Mouse (Mus musculus) lung, embryonic 15.5 days (tissue): ENCODE data around the gene Gm10490. TPM values are rescaled to one million over a fixed set of nuclear protein-coding genes. Genes with fewer than 3 reads are reported as not detected.

Experiments
- ATAC-seq: fragments of 200-750 bp; cut with Nextera tagmentation; 2 replicates; pipeline ENCODE4 v1.8.0; 2017; ENCODE audit warnings: moderate number of reproducible peaks, borderline replicate concordance; ENCODE audit not compliant: low FRiP score, low TSS enrichment; ENCODE audit errors: extremely low read depth
- H3K27ac ChIP-seq: fragments of 300-500 bp; sonication (generic); 2 replicates; pipeline ENCODE4 v1.5.1; 2015; ENCODE audit warnings: moderate library complexity, mild to moderate bottlenecking, inconsistent platforms
- H3K27me3 ChIP-seq: fragments of 300-500 bp; sonication (generic); 2 replicates; pipeline ENCODE4 v1.6.1; 2015; ENCODE audit warnings: inconsistent platforms
- H3K36me3 ChIP-seq: fragments of 300-500 bp; sonication (generic); 2 replicates; pipeline ENCODE4 v1.6.1; 2015; ENCODE audit warnings: inconsistent platforms
- H3K4me1 ChIP-seq: fragments of 300-500 bp; sonication (generic); 2 replicates; pipeline ENCODE4 v1.6.1; 2015; ENCODE audit warnings: inconsistent platforms
- H3K4me2 ChIP-seq: fragments of 300-500 bp; sonication (generic); 2 replicates; pipeline ENCODE4 v1.6.1; 2015; ENCODE audit warnings: inconsistent platforms, mild to moderate bottlenecking, moderate library complexity
- H3K4me3 ChIP-seq: fragments of 300-500 bp; sonication (generic); 2 replicates; pipeline ENCODE4 v1.5.1; 2015; ENCODE audit warnings: mild to moderate bottlenecking, inconsistent platforms
- H3K9ac ChIP-seq: fragments of 300-500 bp; sonication (generic); 2 replicates; pipeline ENCODE4 v1.6.1; 2015; ENCODE audit warnings: inconsistent platforms
- H3K9me3 ChIP-seq: fragments of 300-500 bp; sonication (generic); 2 replicates; pipeline ENCODE4 v1.6.1; 2016; ENCODE audit warnings: inconsistent platforms
- WGBS: fragments of 180-500 bp; shearing (Covaris S2); methylation state at CpG from one replicate; pipeline ENCODE4 v1.1.7; 2015; 5-methylcytosine and 5-hydroxymethylcytosine counted together
- polyA plus RNA-seq: library from polyadenylated mRNA; unstranded; fragments of >200 nt; fragmentation: Nextera tagmentation; extraction: Ambion mirVana; gene quantifications from 2 replicates; pipeline ENCODE4 v1.2.1, GENCODE M21; 2015

Gene Gm10490
- polyA plus RNA-seq, 1 experiment from 2014 or later, result not detected

DNA sequence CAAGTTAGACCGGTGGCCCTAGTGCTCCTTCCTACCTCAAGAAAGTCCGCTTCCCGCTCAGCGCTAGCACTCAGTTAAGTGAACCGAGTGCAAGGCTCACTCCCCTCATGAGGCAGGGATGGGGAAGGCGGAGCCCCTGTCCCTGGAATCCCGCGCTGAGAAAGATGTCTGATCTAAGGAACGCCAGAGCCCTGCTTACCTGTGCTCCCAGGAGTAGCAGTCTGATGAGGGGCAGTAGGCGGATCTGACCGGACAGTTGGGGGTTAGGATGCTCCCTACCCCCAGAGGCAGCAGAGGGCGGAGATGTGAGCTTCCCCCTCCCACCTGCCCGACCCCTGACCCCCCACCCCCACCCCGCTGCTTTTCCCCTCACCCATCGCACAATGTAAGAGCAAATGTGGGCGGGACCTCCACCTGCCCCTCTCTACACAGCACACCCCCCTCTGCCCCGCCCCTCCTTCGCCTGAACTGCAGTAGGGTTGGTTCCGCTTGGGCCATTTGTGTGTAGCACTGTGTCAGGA, 19.0 kb downstream of the Gm10490 start, which contains the start of gene Eras:
Gene Eras (minus strand): TSS at position 338 of the 521 bp plus-strand sequence.
- no peaks in the 10 kb centered on the region for H3K9me3 ChIP-seq
- H3K4me2 ChIP-seq, result no peak within 1 kb of the TSS
- 0 out of 2 replicates have a peak, but pooled peaks cover 1% of the 10 kb centered on the region for H3K36me3 ChIP-seq
- peaks cover 41% of the 10 kb centered on the region for H3K27me3 ChIP-seq
- ATAC-seq, result no peak
- no peak within 1 kb of the TSS for H3K9ac ChIP-seq
- H3K4me1 ChIP-seq, result no peaks in the 10 kb centered on the region
- H3K27ac ChIP-seq, result no peak within 1 kb of the TSS
- 17% methylated on average over 17 of the region's 19 CpGs for WGBS
- H3K4me3 ChIP-seq, result no peak within 1 kb of the TSS

DNA sequence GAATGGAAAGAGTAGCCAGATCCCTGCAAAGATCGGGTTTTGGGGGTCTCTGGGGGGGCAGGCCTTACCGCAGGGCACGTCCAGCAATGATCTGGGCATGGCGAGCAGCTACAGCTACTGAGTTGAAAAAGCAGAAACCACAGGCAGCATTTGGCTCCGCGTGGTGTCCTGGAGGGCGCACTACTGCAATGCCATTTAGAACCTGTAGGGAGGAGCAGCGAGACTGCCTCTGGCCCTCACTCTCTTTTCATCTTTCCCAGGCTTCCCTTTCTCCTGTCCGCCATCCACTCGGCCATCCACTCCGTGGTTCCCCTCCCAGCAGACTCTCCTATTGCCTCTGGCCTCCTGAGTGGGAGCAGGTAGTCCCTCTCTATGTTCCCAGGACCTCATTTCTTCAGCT, 27.5 kb downstream of the Gm10490 start:
- 51% methylated on average over 11 of the region's 11 CpGs for WGBS
- H3K4me2 ChIP-seq, result no peak overlapping the region
- no peak for ATAC-seq
- 0 out of 2 replicates have a peak, but pooled peaks cover 2% of the 10 kb centered on the region for H3K36me3 ChIP-seq
- no peak overlapping the region for H3K4me3 ChIP-seq
- no peaks in the 10 kb centered on the region for H3K4me1 ChIP-seq
- no peak overlapping the region for H3K27ac ChIP-seq
- no peaks in the 10 kb centered on the region for H3K9me3 ChIP-seq
- H3K27me3 ChIP-seq, result no peaks in the 10 kb centered on the region
- no peak overlapping the region for H3K9ac ChIP-seq

GRCm38 (mm10) chrX:7937667-7938066, 28.3 kb downstream of the Gm10490 start:
- H3K9me3 ChIP-seq, result no peaks in the 10 kb centered on the region
- no peak overlapping the region for H3K4me3 ChIP-seq
- H3K4me1 ChIP-seq, result no peaks in the 10 kb centered on the region
- no peak overlapping the region for H3K9ac ChIP-seq
- 87% methylated on average over 6 of the region's 6 CpGs for WGBS
- ATAC-seq, result no peak
- 0 out of 2 replicates have a peak, but pooled peaks cover 2% of the 10 kb centered on the region for H3K36me3 ChIP-seq
- H3K4me2 ChIP-seq, result no peak overlapping the region
- no peak overlapping the region for H3K27ac ChIP-seq
- no peaks in the 10 kb centered on the region for H3K27me3 ChIP-seq

- H3K9ac ChIP-seq, result no peak overlapping the region
- ATAC-seq, result no peak
- no peaks in the 10 kb centered on the region; the same call in 1 of the 2 replicates for H3K36me3 ChIP-seq
- no peak overlapping the region for H3K27ac ChIP-seq
- no peak overlapping the region for H3K4me3 ChIP-seq
- no peak overlapping the region for H3K4me2 ChIP-seq
- WGBS, result 69% methylated on average over 8 of the region's 8 CpGs
- H3K9me3 ChIP-seq, result no peaks in the 10 kb centered on the region
- H3K27me3 ChIP-seq, result no peaks in the 10 kb centered on the region
- H3K4me1 ChIP-seq, result no peaks in the 10 kb centered on the region
These were observed 36.3 kb downstream of the Gm10490 start for GRCm38 (mm10) chrX:7945618-7946017.

- Histone ChIP-seq H3K9ac (peak within 1 kb of the TSS; percentile 47), H3K27ac (peak within 1 kb of the TSS; percentile 20; the same call in 1 of the 2 replicates)
- peak; percentile 28; the same call in 1 of the 2 replicates for ATAC-seq
These were observed 38.0 kb downstream of the Gm10490 start, which contains the start of gene Hdac6 for GRCm38 (mm10) chrX:7947108-7947899. Gene Hdac6, minus strand, starts transcription at chrX:7947889.

DNA sequence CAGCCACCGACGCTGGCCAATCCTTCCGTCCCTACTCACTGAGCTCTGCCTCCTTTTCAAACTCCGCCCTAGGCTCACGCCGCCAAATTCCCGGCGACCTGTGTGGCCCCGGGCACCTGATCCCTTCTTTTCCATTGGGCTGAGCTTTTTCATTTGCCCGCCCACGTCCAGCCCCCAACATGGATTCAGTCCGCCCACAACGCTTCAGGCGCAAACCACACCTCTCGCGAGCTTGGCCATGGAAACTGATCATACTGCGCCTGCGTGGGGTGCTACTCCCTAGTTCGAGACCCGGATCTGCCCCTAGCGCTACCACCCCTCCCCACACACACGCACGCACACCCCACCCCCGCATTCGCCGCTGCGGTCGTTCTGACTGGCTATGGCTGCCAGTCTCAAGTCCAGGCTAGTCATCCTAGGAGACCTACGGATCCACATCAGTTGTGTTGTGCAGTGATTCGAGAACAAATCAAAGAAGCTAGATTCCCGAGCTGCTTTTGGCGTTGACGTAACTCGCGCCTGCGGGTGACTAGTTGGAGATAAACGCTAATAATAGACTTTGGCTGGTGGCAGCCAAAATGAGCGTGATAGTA, 38.7 kb downstream of the Gm10490 start:
- Histone ChIP-seq H3K27ac (0 out of 2 replicates have a peak overlapping the region, but pooled peaks have one; percentile 19), H3K4me2 (peak overlapping the region; percentile 56), H3K4me1 (no peaks in the 10 kb centered on the region), H3K36me3 (no peaks in the 10 kb centered on the region; the same call in 1 of the 2 replicates), H3K27me3 (no peaks in the 10 kb centered on the region), H3K4me3 (peak overlapping the region; percentile 53), H3K9ac (peak overlapping the region; percentile 42; the same call in 1 of the 2 replicates), H3K9me3 (no peaks in the 10 kb centered on the region)
- ATAC-seq, result peak; percentile 99
- 13% methylated on average over 38 of the region's 38 CpGs for WGBS

More at GRCm38 (mm10) chrX:7947108-7947899, 38.0 kb downstream of the Gm10490 start, which contains the start of gene Hdac6:
- Histone ChIP-seq H3K27me3 (no peaks in the 10 kb centered on the region), H3K4me2 (peak within 1 kb of the TSS; percentile 57), H3K4me1 (no peaks in the 10 kb centered on the region), H3K9me3 (no peaks in the 10 kb centered on the region), H3K4me3 (peak within 1 kb of the TSS; percentile 53), H3K36me3 (no peaks in the 10 kb centered on the region; the same call in 1 of the 2 replicates)
- 16% methylated on average over 32 of the region's 37 CpGs for WGBS

DNA sequence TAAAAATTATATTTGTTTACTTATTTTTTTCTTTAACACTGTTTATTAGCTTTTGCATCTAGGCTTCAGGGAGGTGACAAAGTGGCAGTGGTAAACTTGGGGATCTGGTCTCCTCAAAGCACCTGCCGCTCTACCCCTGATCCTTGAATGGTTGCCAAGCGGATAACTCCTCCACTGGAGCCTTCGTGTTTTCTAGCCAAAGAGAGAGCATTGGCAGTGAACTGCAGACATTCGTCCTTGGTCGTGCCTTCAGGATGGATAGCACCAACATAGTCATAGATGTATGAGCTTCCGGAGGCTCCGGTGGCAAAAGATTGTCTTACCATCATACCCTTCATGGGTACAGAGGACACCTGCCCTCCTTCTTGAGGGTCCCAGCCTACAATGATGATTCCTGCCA, 40.7 kb downstream of the Gm10490 start:
- H3K4me3 ChIP-seq, result no peak overlapping the region
- no peaks in the 10 kb centered on the region for H3K36me3 ChIP-seq
- H3K9ac ChIP-seq, result no peak overlapping the region
- WGBS, result 83% methylated on average over 7 of the region's 7 CpGs
- H3K9me3 ChIP-seq, result no peaks in the 10 kb centered on the region
- H3K27me3 ChIP-seq, result no peaks in the 10 kb centered on the region
- ATAC-seq, result no peak
- no peak overlapping the region for H3K27ac ChIP-seq
- H3K4me1 ChIP-seq, result no peaks in the 10 kb centered on the region
- no peak overlapping the region for H3K4me2 ChIP-seq

- H3K4me2 ChIP-seq, result no peak overlapping the region
- H3K9me3 ChIP-seq, result no peaks in the 10 kb centered on the region
- H3K9ac ChIP-seq, result no peak overlapping the region
- no peak overlapping the region for H3K4me3 ChIP-seq
- no peak overlapping the region for H3K27ac ChIP-seq
- H3K27me3 ChIP-seq, result no peaks in the 10 kb centered on the region
- ATAC-seq, result no peak
- no peaks in the 10 kb centered on the region for H3K4me1 ChIP-seq
- no peaks in the 10 kb centered on the region for H3K36me3 ChIP-seq
- WGBS, result 89% methylated on average over 9 of the region's 9 CpGs
These were observed 49.5 kb downstream of the Gm10490 start for GRCm38 (mm10) chrX:7958868-7959267.

Other genes with a start within 250 kb of the Gm10490 start
- gene Plp2, start 238.2 kb upstream of the Gm10490 start, polyA plus RNA-seq, result 186 and 191 TPM in 2 replicates
- 0.53 and 0.62 TPM in 2 replicates for gene Magix, start 228.3 kb upstream of the Gm10490 start, polyA plus RNA-seq
- 46.9 and 49.1 TPM in 2 replicates for gene Gpkow, start 212.4 kb upstream of the Gm10490 start, polyA plus RNA-seq
- gene Wdr45, start 195.2 kb upstream of the Gm10490 start, polyA plus RNA-seq, result 69.6 and 79.5 TPM in 2 replicates
- gene Gm45208, start 187.3 kb upstream of the Gm10490 start, polyA plus RNA-seq, result not detected in 2 replicates
- 58.9 and 60.6 TPM in 2 replicates for gene Praf2, start 181.1 kb upstream of the Gm10490 start, polyA plus RNA-seq
- 23.5 and 23.6 TPM in 2 replicates for gene Ccdc120, start 158.6 kb upstream of the Gm10490 start, polyA plus RNA-seq
- gene Tfe3, start 147.0 kb upstream of the Gm10490 start, polyA plus RNA-seq, result 29.2 and 30.5 TPM in 2 replicates
- gene Gripap1, start 119.8 kb upstream of the Gm10490 start, polyA plus RNA-seq, result 39.7 and 41.7 TPM in 2 replicates
- gene Kcnd1, start 87.3 kb upstream of the Gm10490 start, polyA plus RNA-seq, result 1.4 and 1.6 TPM in 2 replicates
- gene Otud5, start 68.2 kb upstream of the Gm10490 start, polyA plus RNA-seq, result 42.2 and 46.6 TPM in 2 replicates
- gene Pim2, start 31.3 kb upstream of the Gm10490 start, polyA plus RNA-seq, result 8.6 and 10.3 TPM in 2 replicates
- gene Slc35a2, start 25.5 kb upstream of the Gm10490 start, polyA plus RNA-seq, result 37.6 and 38.6 TPM in 2 replicates
- 114 and 115 TPM in 2 replicates for gene Pqbp1, start 10.3 kb upstream of the Gm10490 start, polyA plus RNA-seq
- 155 TPM in 2 replicates for gene Timm17b, start 10.2 kb upstream of the Gm10490 start, polyA plus RNA-seq
- gene Gm10491, start 1.7 kb upstream of the Gm10490 start, polyA plus RNA-seq, result not detected in 2 replicates
- 0.86 and 1.9 TPM in 2 replicates for gene Pcsk1n, start 10.3 kb downstream of the Gm10490 start, polyA plus RNA-seq
- gene Eras, start 19.1 kb downstream of the Gm10490 start, polyA plus RNA-seq, result not detected in 2 replicates
- gene Hdac6, start 38.3 kb downstream of the Gm10490 start, polyA plus RNA-seq, result 24.1 and 26.8 TPM in 2 replicates
- 1.4 and 1.9 TPM in 2 replicates for gene Gata1, start 68.5 kb downstream of the Gm10490 start, polyA plus RNA-seq
- not detected in 2 replicates for gene Glod5, start 109.0 kb downstream of the Gm10490 start, polyA plus RNA-seq
- 67.2 and 68.0 TPM in 2 replicates for gene Suv39h1, start 165.2 kb downstream of the Gm10490 start, polyA plus RNA-seq
- 0.26 and 0.62 TPM in 2 replicates for gene Was, start 181.0 kb downstream of the Gm10490 start, polyA plus RNA-seq
- 20.9 and 24.2 TPM in 2 replicates for gene Wdr13, start 223.3 kb downstream of the Gm10490 start, polyA plus RNA-seq
- 508 and 532 TPM in 2 replicates for gene Rbm3, start 236.3 kb downstream of the Gm10490 start, polyA plus RNA-seq